Mouse (Mus musculus): ENCODE measurements around the gene Xpo5. TPM values are rescaled to one million over a fixed set of nuclear protein-coding genes. Genes with fewer than 3 reads are reported as not detected.

Gene Xpo5
- polyA plus RNA-seq, 1 experiment from 2014 or later, result 44.6 TPM

DNA sequence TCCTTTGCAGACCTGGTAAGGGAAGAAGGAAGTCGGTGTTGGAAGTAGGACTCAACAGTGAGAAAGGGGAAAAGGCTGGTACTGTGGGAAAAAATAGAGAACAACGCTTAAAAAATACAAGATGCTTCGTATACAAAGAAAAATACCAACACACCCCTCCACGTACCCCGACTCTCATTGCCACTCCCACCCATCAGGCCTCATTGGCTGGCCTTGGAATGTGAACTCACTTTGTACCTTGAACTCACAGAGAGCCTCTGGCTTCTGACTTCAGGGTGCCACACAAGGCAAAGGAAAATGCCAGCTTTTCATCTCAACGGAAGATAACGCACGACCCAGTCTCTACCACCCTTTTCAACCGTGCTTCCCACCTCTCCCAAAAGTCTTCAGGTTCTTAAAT lies 80.6 kb downstream of the Xpo5 start:
- peak; percentile 52; the same call in 1 of the 2 replicates for ATAC-seq
- Histone ChIP-seq H3K4me2 (ENCODE audit: low read length) (peak overlapping the region; percentile 96), H3K4me1 (replicated peaks; ENCODE audit: control insufficient read depth, insufficient read depth, low read length) (peaks cover 18% of the 10 kb centered on the region), H3K9ac (replicated peaks; ENCODE audit: low read depth, low read length) (peak overlapping the region; percentile 9; the same call in 1 of the 2 replicates), H3K9me3 (ENCODE audit: control insufficient read depth, low read length) (no peaks in the 10 kb centered on the region), H3K36me3 (ENCODE audit: control insufficient read depth, insufficient read depth) (no peaks in the 10 kb centered on the region; the same call in 1 of the 2 replicates), H3K27me3 (replicated peaks; ENCODE audit: control insufficient read depth, insufficient read depth, low read length) (no peaks in the 10 kb centered on the region), H3K27ac (ENCODE audit: low read length) (no peak overlapping the region; the same call in none of the 2 replicates), H3K4me3 (replicated peaks; ENCODE audit: low read length) (peak overlapping the region; percentile 56)
- WGBS, result 21% methylated on average over 9 of the region's 9 CpGs

DNA sequence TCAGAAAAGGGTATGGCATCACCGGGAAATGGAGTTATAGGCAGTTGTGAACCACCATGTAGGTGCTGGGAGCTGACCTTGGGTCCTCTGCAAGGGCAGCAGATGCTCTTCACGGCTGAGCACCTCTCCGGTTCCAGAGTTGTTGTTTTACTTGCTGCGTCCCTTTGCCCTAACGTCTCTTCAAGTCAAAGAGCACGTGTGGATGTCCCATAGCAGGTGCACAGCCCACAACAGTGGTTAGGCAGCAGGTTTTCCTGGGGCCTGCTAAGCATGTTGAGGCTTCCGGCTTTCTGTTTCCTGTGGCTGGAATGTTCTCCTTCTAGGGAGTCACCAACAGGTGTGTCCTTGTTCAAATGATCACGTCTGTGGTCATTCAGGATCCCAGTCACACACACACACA lies 81.3 kb downstream of the Xpo5 start:
- H3K36me3 ChIP-seq (ENCODE audit: control insufficient read depth, insufficient read depth), result no peaks in the 10 kb centered on the region
- H3K9ac ChIP-seq (replicated peaks; ENCODE audit: low read depth, low read length), result no peak overlapping the region
- no peak overlapping the region for H3K27ac ChIP-seq (ENCODE audit: low read length)
- peaks cover 18% of the 10 kb centered on the region for H3K4me1 ChIP-seq (replicated peaks; ENCODE audit: control insufficient read depth, insufficient read depth, low read length)
- no peaks in the 10 kb centered on the region for H3K27me3 ChIP-seq (replicated peaks; ENCODE audit: control insufficient read depth, insufficient read depth, low read length)
- H3K4me2 ChIP-seq (ENCODE audit: low read length), result no peak overlapping the region
- no peaks in the 10 kb centered on the region for H3K9me3 ChIP-seq (ENCODE audit: control insufficient read depth, low read length)
- no peak for ATAC-seq
- no peak overlapping the region for H3K4me3 ChIP-seq (replicated peaks; ENCODE audit: low read length)
- 90% methylated on average over 8 of the region's 8 CpGs for WGBS

DNA sequence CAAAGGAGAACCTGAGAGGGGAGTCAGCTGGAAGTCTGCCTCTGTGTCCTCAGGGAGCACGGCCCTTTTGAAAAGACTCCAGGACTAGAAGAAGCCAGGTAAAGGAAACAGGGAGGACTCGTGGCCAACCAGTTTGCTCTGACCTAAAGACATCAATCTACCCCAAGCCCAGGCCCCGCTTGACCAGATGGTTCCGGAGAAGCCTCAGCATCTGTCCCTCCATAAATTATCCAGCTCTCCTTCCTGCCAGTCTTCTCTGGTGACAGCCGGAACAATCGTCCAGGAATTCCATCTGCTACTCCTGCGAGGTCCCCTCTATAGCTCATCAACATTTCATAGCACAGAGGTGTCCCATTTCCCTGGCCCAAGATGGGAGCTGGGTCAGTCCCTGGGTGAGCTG lies 82.1 kb downstream of the Xpo5 start:
- H3K4me3 ChIP-seq (replicated peaks; ENCODE audit: low read length), result no peak overlapping the region
- no peaks in the 10 kb centered on the region for H3K9me3 ChIP-seq (ENCODE audit: control insufficient read depth, low read length)
- no peak overlapping the region for H3K4me2 ChIP-seq (ENCODE audit: low read length)
- no peaks in the 10 kb centered on the region for H3K36me3 ChIP-seq (ENCODE audit: control insufficient read depth, insufficient read depth)
- peaks cover 18% of the 10 kb centered on the region for H3K4me1 ChIP-seq (replicated peaks; ENCODE audit: control insufficient read depth, insufficient read depth, low read length)
- 61% methylated on average over 7 of the region's 7 CpGs for WGBS
- H3K27me3 ChIP-seq (replicated peaks; ENCODE audit: control insufficient read depth, insufficient read depth, low read length), result no peaks in the 10 kb centered on the region
- no peak overlapping the region for H3K9ac ChIP-seq (replicated peaks; ENCODE audit: low read depth, low read length)
- H3K27ac ChIP-seq (ENCODE audit: low read length), result no peak overlapping the region
- no peak for ATAC-seq

DNA sequence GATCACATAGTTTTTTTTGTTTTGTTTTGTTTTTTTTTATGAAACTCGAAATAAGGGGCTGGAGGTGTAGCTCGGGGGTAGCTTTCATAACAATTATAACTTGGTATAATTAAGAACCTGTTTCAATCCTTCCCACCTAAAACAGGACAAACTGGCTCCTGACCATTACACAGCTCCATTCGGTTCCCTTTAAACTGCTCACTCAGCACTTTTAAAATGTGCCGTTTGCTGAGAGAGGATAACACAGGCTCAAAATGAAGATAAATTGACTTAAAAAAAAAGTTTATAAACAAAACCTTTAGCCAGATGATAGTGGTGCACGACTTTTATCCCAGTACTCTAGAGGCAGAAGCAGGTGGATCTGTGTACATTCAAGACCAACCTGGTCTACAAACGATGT lies 82.8 kb downstream of the Xpo5 start:
- no peak overlapping the region for H3K4me3 ChIP-seq (replicated peaks; ENCODE audit: low read length)
- WGBS, result 75% methylated on average over 6 of the region's 6 CpGs
- ATAC-seq, result no peak
- H3K4me2 ChIP-seq (ENCODE audit: low read length), result no peak overlapping the region
- no peaks in the 10 kb centered on the region for H3K27me3 ChIP-seq (replicated peaks; ENCODE audit: control insufficient read depth, insufficient read depth, low read length)
- H3K27ac ChIP-seq (ENCODE audit: low read length), result no peak overlapping the region
- no peaks in the 10 kb centered on the region for H3K9me3 ChIP-seq (ENCODE audit: control insufficient read depth, low read length)
- H3K4me1 ChIP-seq (replicated peaks; ENCODE audit: control insufficient read depth, insufficient read depth, low read length), result peaks cover 18% of the 10 kb centered on the region
- H3K9ac ChIP-seq (replicated peaks; ENCODE audit: low read depth, low read length), result no peak overlapping the region
- H3K36me3 ChIP-seq (ENCODE audit: control insufficient read depth, insufficient read depth), result no peaks in the 10 kb centered on the region

DNA sequence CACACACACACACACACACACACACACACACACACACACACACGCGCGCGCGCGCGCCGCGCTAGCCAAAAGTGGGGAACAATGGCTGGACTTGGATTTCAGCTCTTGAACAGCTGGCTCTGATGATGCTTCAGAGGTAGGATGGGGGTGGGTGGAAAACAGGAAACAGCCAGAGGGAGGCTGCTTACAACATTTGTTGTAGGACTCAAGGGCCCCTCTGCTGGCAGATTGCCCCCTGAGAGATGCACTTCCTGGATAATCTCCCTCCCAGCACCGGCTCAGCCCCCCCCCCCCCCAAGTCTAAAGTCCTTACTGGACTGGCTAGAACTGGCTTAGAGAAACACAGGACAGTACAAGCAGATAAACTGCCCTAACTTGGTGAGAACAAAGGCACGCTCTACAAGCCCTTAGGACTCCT lies 85.1 kb downstream of the Xpo5 start:
- H3K36me3 ChIP-seq (ENCODE audit: control insufficient read depth, insufficient read depth), result no peaks in the 10 kb centered on the region
- H3K9me3 ChIP-seq (ENCODE audit: control insufficient read depth, low read length), result no peaks in the 10 kb centered on the region
- no peak overlapping the region for H3K4me2 ChIP-seq (ENCODE audit: low read length)
- no peak overlapping the region for H3K9ac ChIP-seq (replicated peaks; ENCODE audit: low read depth, low read length)
- peaks cover 8% of the 10 kb centered on the region; the same call in 1 of the 2 replicates for H3K27me3 ChIP-seq (replicated peaks; ENCODE audit: control insufficient read depth, insufficient read depth, low read length)
- peaks cover 7% of the 10 kb centered on the region for H3K4me1 ChIP-seq (replicated peaks; ENCODE audit: control insufficient read depth, insufficient read depth, low read length)
- no peak overlapping the region for H3K27ac ChIP-seq (ENCODE audit: low read length)
- H3K4me3 ChIP-seq (replicated peaks; ENCODE audit: low read length), result no peak overlapping the region
- no peak for ATAC-seq
- WGBS, result 49% methylated on average over 11 of the region's 11 CpGs

MicroRNAs within 50 kb of the gene (microRNA counts, 519-probe panel; counts per million panel counts)
- microRNA mmu-miR-693-3p, result not detected
- microRNA mmu-miR-693-5p, result not detected

Small RNA genes within 50 kb of the gene (microRNA-seq; reads per million reads assigned to microRNA genes)
- 0.83 reads per million for gene Mir693

Other genes starting within 250 kb of the Xpo5 start
- gene Vegfa, start 170.4 kb upstream of the Xpo5 start, polyA plus RNA-seq (2015; fragmentation: Nextera tagmentation; extraction: Ambion mirVana), result 2.5 and 3.3 TPM in 2 replicates
- 125 and 137 TPM in 2 replicates for gene Mrps18a, start 91.8 kb upstream of the Xpo5 start, polyA plus RNA-seq (2015; fragmentation: Nextera tagmentation; extraction: Ambion mirVana)
- gene Rsph9, start 58.6 kb upstream of the Xpo5 start, polyA plus RNA-seq (2015; fragmentation: Nextera tagmentation; extraction: Ambion mirVana), result 33.7 and 48.7 TPM in 2 replicates
- 28.6 and 30.1 TPM in 2 replicates for gene Mad2l1bp, start 49.2 kb upstream of the Xpo5 start, polyA plus RNA-seq (2015; fragmentation: Nextera tagmentation; extraction: Ambion mirVana)
- gene Gtpbp2, start 41.8 kb upstream of the Xpo5 start, polyA plus RNA-seq (2015; fragmentation: Nextera tagmentation; extraction: Ambion mirVana), result 39.1 and 47.4 TPM in 2 replicates
- 10.0 and 10.2 TPM in 2 replicates for gene Polh, start 137 bp upstream of the Xpo5 start, polyA plus RNA-seq (2015; fragmentation: Nextera tagmentation; extraction: Ambion mirVana)
- gene Polr1c, start 45.3 kb downstream of the Xpo5 start, polyA plus RNA-seq (2015; fragmentation: Nextera tagmentation; extraction: Ambion mirVana), result 87.7 and 88.1 TPM in 2 replicates
- 88.5 and 91.6 TPM in 2 replicates for gene Yipf3, start 45.3 kb downstream of the Xpo5 start, polyA plus RNA-seq (2015; fragmentation: Nextera tagmentation; extraction: Ambion mirVana)
- 9.6 and 12.6 TPM in 2 replicates for gene Lrrc73, start 50.7 kb downstream of the Xpo5 start, polyA plus RNA-seq (2015; fragmentation: Nextera tagmentation; extraction: Ambion mirVana)
- gene Tjap1, start 80.2 kb downstream of the Xpo5 start, polyA plus RNA-seq (2015; fragmentation: Nextera tagmentation; extraction: Ambion mirVana), result 31.4 and 35.5 TPM in 2 replicates
- 8.6 and 13.0 TPM in 2 replicates for gene Dlk2, start 94.6 kb downstream of the Xpo5 start, polyA plus RNA-seq (2015; fragmentation: Nextera tagmentation; extraction: Ambion mirVana)
- gene Abcc10, start 125.6 kb downstream of the Xpo5 start, polyA plus RNA-seq (2015; fragmentation: Nextera tagmentation; extraction: Ambion mirVana), result 7.2 and 8.1 TPM in 2 replicates
- gene Zfp318, start 180.9 kb downstream of the Xpo5 start, polyA plus RNA-seq (2015; fragmentation: Nextera tagmentation; extraction: Ambion mirVana), result 13.2 and 14.2 TPM in 2 replicates
- gene Crip3, start 226.1 kb downstream of the Xpo5 start, polyA plus RNA-seq (2015; fragmentation: Nextera tagmentation; extraction: Ambion mirVana), result 2.1 and 2.2 TPM in 2 replicates
- not detected in 2 replicates for gene Slc22a7, start 235.7 kb downstream of the Xpo5 start, polyA plus RNA-seq (2015; fragmentation: Nextera tagmentation; extraction: Ambion mirVana)

Measured in forebrain, embryonic 16.5 days (tissue).